Mouse (Mus musculus): ENCODE measurements at regions not wholly inside any gene's neighbourhood (a gene's known extent, or its start where the extent isn't known, plus 50 kb on each side); places are given as distances from the start of the nearest gene placed in this dataset.

- ATAC-seq, result no peak
Observed at GRCm38 (mm10) chr15:36945309-36945708, 62.3 kb downstream of the Zfp706 start.

GRCm38 (mm10) chr15:36944556-36945171 lies 62.9 kb downstream of the Zfp706 start:
- no peak for ATAC-seq

DNA sequence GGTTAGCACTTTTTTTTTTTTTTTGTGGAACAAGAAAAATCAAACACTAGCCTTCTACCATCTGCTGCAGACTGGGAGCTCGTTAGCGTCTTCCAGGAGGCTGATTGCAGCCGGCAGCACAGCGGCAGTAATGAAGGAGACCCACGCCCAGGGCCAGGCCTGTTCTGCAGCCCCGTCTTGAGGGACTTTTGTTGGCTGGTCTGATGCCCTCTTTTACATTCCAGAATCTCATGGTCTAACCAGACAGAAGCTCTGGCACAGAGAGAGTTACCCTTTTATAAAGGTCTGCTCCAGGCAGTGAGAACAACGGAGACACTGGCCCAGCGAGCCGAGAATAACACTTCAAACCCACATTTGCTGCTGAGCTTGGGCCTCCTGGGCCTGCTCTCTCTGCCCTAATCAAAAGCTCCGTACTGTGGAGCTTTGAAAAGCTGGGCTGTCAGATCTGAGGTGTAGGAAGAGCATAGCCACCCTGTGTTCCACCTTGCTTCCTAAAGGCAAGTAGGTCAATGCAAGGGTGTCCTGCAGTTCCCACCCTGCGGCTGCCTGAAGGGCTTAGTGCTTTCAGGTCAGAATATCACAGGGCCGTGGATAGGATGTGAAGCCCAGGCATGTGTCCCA lies 64.0 kb downstream of the Zfp706 start:
- ATAC-seq, result no peak

DNA sequence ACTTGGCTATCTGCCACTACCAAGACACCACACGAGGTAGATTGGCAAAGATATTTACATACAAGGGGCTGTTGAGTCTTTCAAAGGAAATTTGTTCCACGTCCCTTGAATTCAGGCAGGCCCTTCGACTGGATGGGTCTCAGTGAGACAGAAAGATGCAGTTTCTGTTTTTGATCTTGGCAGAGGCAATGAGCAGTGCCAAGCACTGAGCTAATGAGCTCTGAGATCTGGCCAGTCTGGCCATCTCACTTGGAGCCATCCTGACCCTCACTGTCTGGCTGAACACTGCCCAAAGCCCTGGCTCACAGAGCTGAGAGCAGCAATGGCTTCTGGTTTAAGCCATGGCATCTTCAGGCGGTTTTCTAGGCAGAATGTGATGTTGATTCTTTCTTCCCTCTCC lies 65.3 kb downstream of the Zfp706 start:
- ATAC-seq, result no peak

GRCm38 (mm10) chr15:36941741-36942140 lies 65.8 kb downstream of the Zfp706 start:
- ATAC-seq, result no peak

DNA sequence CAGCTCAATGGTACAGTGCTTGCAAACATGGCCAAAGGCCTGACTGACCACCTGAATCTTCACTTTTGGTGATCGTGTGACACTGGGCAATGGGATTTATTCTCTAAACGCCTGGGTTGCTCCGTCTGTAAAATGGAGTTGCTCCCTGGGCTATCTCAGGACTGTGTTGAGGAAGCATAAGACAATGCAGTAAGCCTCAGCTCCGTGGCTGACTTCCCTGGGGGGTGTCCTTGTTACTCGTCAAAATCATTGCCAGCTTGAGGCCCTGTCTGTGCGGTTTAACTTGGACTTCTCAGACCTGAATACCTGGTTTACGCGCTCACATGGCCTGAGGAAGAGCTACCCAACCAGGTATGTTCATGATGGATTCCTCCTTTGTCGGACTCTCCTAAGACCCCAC lies 68.0 kb downstream of the Zfp706 start:
- ATAC-seq, result no peak

DNA sequence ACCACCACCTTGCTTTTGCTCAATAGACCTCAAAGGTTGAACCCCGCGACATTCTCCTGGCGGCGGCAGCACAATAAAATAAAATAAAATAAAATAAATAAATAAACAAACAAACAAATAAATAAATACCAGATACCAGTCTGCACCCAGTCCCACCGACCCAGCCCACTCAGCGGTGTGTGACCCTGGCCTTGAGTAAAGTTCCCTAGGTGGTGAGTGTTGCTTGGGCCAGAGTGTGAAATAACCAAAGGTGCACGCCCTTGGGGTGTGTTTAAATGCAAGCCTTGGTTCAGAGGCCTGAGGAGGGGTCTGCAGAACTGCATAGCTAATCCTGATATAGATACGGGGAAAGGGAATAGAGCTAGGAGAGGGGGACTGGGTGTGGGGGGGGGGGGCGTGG lies 68.4 kb downstream of the Zfp706 start:
- no peak for ATAC-seq

- peak; percentile 88 for ATAC-seq
Observed at GRCm38 (mm10) chr15:36938511-36939150, 68.9 kb downstream of the Zfp706 start.

- peak; percentile 15 for ATAC-seq
Observed at GRCm38 (mm10) chr15:36937757-36938498, 69.6 kb downstream of the Zfp706 start.

DNA sequence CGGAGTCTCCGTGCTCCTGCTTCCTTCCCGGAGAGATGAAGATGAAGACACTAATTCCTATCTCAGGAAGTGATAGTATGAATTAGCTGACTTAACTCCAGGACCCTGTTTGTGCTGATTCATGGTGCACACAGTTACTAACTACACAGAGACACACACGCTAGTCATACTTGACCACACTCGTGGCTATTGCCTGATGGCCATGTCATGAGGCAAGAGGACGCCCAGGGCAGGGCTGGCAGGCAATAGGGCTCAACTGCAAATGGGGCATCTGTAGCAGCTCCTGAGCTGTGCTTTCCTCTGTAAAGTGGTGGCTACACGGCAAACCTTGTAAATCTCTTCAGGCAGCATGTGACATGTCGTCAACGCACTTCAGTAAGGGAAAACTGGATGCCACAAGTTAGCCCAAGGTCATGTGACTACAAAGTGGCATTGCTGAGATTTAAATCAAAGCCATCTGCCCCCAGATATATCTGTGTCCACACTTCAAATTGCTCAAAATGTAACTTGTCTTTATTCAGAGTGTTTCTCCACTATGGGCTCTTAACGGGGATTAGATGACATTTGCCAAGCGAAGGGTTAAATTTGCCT lies 70.4 kb downstream of the Zfp706 start:
- ATAC-seq, result no peak

DNA sequence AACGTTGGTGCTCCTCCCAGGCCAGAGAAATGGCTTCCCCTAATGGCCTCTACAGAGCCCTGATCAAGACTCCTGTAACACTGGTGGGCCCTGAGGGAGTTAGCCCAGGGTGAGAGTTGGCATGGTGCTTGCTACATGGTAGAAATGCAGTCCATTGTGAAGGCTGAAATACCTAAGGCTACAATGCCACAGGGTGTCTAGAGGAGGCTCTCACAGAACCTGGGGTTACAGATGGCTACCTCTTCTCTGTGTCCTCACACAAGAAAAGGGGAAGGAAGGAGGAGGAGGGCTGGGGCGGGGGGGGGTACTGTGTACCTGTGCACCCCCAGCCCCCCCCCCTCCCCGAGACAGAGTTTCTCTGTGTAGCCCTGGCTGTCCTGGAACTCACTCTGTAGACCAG lies 72.8 kb downstream of the Zfp706 start:
- ATAC-seq, result no peak

DNA sequence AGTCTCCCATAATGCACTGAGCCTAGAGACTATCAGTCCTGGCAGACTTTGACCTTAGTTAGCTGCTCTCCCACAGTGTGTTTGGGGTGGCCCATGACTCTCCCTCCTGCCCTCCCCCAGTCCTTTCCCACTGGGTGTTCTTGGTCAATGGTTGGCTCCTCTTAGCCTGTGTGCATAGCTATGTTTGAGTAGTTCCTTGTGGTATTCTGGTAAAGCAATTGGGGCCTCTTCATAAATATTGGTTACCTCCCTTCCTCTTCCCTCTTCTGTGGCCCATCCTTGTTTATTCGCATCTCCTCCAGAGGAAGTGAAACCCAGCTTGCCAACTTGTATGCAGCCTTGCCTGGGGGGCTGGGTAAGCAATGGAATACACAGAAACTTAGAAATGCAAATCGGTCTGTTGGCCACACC lies 74.0 kb downstream of the Zfp706 start:
- no peak for ATAC-seq

DNA sequence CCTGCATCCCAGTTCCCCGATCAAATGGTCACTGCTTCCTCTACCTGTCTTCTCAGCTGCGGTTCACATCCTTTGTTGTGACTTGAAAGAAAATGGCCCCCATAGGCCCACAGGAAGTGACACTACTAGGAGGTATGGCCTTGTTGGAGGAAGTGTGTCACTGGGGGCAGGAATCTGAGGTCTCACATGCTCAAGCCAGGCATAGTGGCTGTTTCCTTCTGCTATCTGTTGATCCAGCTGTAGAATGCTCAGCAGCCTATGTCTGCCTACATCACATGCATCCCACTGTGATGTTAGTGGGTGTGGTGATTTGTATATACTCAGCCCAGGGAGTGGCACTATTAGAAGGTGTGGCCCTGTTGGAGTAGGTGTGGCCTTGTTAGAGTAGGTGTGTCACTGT lies 76.1 kb downstream of the Zfp706 start:
- ATAC-seq, result peak; percentile 84

DNA sequence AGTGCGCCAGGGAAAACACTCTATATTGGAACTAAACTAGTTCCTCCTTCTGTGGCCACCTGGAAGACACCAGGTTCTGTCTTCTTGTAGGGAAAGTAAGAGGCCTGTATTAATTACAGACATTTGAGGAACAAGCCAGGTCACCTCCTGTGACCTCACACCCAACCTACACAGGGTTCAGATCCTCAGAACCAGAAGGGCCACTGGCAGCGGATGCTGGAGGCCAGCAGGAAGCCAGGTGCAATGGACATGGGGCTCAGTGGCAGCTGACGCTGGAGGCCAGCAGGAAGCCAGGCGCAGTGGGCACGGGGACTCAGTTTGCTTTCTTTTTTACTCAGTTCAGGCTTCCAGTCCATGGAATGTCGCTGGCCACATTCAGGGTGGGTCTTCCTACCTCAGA lies 77.1 kb downstream of the Zfp706 start:
- ATAC-seq, result no peak

GRCm38 (mm10) chr15:36929786-36930185 lies 77.8 kb downstream of the Zfp706 start:
- ATAC-seq, result no peak

GRCm38 (mm10) chr15:36929088-36929487 lies 78.5 kb downstream of the Zfp706 start:
- ATAC-seq, result no peak

GRCm38 (mm10) chr15:36928678-36929077 lies 78.9 kb downstream of the Zfp706 start:
- no peak for ATAC-seq

- no peak for ATAC-seq
Observed at GRCm38 (mm10) chr15:36927436-36927835, 80.1 kb downstream of the Zfp706 start.

DNA sequence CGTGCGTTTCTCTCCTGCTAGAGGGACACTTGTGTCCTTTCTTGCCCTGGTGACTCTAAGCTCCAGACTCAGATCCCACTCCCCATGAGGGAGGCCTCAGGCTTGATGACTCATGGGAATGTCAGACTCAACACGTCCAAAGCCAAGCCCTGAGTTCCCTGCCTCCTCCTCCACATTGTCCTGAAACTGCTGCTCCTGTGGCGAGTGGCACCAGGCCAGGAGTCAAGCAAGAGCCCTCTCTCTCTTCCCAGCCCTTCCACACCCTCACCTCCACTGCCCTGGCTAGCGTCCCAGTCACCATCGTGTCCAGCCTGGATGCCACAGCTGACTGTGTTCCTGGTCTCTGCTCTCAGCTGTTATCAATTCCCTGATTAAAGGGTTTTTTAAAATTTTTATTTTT lies 83.4 kb downstream of the Zfp706 start:
- no peak for ATAC-seq

- ATAC-seq, result no peak
Observed at GRCm38 (mm10) chr15:36921384-36921783, 86.2 kb downstream of the Zfp706 start.

GRCm38 (mm10) chr15:36920886-36921285 lies 86.7 kb downstream of the Zfp706 start:
- ATAC-seq, result no peak

DNA sequence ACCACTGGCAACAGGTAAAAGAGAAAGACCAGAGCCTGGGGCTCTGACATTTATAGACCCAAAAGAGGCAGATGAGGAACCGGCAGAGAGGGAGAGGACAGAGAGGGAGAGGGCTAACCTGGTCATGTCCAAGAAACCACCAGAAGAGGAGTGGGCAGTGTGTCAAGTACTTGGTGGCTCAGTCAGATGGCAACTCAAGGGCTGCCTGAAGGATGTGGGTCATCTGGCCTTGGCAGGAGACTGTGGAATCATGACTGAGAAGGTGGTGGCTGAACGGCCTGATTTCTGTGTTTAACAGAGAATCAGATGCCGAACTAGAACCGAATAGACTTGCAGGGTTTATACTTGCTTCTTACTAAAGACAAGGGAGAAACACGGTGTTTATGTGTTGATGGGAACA lies 87.9 kb downstream of the Zfp706 start:
- no peak for ATAC-seq

DNA sequence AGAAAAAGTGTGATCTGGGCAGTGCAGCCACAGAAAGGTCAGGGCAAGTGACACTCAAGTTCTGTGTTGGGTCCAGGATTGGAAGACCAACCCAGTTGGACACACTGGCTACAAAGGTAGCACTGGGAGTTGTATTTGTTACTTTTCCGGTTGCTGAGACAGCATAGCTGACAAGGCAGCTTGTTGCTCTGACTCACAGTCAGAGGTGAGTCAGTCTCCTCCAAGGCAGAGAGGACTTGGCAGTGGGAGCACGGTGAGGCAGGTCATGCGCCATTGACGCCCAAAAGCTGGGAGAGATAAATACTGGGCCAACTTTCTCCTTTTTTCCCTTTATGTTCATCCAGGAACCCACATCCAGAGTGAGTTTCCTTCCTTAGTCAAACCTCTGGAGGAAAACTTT lies 88.4 kb downstream of the Zfp706 start:
- ATAC-seq, result no peak

Data from activated CD4-positive, CD25-positive, alpha-beta regulatory T cell, adult 4 months (primary cell).